Mouse (Mus musculus): ENCODE data around the gene Hist1h2an.
A peak's percentile ranks its signal among the peaks of the same experiment; 100 is the strongest.
"Not testable (repeated sequence)": the region's sequence is repeated elsewhere in the genome, so short reads cannot be mapped to it uniquely, and the experiment has no call there.

Hist1h2an gene

DNA sequence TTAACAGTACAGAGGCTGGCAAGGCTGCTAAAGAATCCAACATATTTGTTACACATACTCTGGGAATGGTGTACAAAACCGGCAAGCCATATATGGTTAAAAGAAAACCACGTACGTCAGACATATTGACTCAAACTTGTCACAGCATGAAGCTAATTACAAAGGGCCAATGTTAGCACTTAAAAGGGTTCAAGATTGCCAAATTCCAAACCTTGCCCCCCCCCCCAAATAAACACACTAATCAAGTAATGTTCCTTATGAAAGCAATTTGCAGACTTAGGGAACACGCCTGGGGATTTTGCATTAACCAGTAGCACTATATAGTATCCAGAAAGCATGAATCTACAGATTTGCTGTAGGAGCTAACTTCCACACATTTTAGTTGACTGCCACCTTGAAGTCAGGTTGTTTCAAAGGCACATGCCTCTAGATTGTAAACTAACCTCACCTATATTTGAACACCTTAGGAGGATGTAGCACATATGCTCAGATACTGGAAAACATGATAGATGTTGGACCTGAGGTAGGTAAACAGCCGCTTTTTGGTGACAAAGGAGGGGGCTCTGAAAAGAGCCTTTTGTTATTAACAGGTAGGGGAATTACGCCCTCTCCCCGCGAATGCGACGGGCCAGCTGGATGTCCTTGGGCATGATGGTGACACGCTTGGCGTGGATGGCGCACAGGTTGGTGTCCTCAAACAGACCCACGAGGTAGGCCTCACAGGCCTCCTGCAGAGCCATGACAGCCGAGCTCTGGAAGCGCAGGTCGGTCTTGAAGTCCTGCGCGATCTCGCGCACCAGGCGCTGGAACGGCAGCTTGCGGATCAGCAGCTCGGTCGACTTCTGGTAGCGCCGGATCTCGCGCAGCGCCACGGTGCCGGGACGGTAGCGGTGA is 4.4 kb downstream of the Hist1h2an start:
- not testable (repeated sequence) for DNase-seq

DNA sequence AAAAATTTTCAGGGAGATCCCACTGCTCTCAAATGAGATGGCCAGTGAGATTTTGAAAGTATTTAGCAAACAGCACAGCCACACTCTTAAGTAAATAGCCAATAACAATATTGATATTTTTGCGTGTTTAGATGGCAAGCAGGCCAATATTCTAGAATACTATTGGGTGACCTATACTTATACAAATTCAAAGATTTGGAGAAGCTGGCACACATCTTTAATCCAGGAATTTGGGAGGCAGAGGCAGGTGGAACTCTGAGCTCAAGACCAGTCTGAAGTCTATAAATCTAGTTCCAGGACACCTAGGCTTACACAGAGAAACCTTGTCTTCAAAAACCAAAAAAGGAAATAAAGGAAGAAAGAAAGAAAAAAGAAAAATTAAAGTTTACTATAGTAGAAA is 5.4 kb downstream of the Hist1h2an start:
- DNase-seq = no peak

DNA sequence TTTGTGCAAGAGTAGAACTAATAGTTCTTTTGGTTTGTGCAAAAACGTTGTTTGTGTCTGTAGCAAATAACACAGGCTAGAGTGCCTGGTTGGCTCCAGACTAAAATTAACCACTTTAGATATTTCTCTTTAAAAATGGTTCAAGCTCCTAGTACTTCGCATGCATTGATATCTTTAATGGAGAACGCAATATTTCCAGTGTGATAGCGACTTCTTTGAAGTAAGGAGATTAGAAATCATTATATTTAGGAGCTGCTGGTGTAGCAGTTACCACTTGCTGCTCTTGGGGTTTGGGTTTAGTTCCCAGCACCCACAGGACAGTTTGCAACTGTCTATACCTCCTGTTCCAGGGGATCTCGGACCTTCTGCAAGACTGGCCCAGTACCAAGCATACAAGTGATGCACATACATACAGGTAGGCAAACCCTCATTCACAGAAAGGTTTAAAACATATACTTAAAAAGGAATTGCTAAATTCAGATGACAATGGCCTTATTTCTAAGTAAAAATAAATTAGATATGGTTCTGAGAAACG is 5.9 kb downstream of the Hist1h2an start:
- DNase-seq = no peak

DNA sequence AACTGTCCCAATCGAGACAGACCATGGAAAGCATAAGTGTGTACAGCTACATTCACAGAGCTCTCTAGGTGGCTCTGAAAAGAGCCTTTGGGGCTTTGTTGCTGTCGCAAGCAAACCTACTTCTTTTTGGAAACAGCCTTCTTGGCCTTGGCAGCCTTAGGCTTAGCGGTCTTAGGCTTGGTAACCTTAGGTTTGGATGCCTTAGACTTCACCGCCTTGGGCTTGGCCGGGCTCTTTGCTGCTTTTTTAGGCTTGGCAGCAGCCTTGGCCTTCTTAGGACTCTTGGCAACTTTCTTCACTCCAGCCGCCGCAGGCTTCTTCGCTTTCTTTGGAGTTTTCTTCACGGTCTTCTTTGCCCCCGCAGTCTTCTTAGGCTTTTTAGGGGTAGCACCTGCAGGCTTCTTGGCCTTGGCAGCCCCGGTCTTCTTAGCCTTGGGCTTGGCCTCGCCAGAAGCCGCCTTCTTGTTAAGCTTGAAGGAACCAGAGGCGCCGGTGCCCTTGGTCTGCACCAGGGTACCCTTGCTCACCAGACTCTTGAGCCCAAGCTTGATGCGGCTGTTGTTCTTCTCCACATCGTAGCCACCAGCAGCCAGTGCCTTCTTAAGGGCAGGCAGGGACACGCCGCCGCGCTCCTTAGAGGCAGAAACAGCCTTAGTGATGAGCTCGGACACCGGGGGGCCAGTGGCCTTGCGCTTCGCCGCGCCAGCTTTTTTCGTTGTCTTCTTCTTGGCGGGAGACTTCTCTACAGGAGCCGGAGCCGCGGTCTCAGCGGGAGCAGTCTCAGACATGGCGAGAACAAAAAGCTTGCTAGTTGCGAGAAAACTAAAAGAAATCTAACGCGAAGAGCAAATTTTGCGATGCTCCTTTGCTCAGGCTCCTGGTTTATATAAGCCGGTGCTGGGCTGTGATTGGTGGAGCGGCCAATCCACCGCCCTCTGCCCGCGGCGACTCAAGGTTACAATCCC is 7.0 kb downstream of the Hist1h2an start, which contains the start of gene Hist1h1b:
Gene Hist1h1b (minus strand): TSS at position 859 of the 965 bp plus-strand sequence.
- DNase-seq = peak; percentile 96

DNA sequence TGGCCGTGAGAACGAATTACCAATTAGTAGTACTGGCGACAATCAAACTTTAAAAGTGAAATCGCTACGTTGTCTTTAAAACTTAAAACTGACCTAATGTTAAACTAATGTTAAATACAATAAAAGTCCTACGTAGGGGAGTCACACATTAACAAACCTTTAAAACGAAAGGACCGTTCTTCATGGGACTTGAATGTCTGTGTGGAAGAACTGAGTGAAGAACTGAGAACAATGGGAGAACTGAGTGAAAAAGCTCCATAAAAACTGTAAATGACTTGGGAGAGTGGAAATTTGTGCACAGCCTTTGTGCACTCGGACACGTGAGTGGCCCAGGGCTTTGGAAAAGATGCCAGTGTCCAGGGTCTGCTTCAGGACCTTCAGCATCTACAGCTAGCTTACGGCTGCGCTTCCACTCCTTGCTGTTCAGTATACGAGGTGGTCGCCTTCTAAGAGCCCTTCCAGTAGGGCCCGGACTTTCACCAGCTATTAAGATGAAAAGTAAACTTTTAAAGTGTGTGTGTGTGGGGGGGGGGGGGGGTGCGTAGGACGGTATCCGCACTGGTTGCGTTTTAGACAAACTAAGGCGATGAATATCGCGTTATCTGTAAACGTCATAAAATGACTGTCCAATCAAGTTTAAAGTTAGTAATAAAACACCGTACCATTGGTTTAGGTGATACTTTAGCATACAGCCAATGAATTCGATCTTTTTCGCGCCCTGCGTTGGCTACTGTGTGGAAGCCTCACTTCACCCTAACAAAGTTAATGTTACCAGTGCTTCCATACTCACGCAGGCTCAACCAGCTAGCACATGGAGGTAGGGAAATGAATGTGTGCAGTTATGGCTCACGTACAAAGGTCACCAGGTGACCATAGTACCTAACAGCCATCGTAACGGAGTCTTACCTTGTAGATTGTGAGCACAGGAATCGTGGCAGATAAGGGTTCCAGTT is 7.9 kb downstream of the Hist1h2an start:
- peak; percentile 98 for DNase-seq

DNA sequence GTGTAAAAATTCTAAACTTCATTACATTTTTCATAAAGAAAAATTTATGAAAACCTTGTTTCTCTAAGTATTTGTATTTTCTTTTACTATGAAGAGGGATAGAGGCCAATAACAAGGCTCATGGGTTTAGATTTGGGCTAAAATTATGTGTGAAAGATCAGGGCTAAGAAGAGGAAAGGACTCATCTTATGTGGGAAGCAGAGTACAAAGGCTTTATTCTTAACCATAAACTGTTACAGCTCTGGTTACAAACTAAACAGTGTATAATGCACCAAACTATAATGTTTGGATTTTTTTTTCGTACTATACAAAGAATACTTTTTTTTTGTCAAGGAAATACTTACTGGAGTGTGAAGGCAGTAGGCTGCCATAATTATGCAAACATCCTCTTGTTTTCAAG is 31.3 kb downstream of the Hist1h2an start:
- no peak for DNase-seq

DNA sequence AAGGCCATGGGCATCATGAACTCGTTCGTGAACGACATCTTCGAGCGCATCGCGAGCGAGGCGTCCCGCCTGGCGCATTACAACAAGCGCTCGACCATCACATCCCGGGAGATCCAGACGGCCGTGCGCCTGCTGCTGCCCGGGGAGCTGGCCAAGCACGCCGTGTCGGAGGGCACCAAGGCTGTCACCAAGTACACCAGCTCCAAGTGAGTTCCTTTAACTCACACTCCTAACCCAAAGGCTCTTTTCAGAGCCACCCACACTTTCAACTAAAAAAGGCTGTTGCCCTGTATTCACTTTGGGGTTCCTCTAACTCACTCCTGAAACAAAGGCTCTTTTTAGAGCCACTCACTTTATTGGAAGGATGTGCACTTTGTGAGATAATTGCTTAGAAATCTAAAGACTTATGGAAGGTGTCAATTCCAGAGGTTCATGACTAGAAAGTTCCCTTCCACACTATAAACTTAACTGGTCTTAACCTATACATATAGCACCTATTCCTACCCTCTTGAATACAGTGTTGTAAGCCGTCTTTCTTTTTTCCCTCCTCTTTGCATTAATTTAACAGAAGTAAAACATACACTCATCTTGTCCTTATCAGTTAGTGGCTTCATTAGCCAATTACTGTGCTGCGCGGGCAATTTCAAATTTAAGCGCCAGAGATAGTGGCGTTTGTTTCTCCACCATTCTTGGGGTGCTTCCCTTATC is 32.6 kb downstream of the Hist1h2an start:
- not testable (repeated sequence) for DNase-seq

DNA sequence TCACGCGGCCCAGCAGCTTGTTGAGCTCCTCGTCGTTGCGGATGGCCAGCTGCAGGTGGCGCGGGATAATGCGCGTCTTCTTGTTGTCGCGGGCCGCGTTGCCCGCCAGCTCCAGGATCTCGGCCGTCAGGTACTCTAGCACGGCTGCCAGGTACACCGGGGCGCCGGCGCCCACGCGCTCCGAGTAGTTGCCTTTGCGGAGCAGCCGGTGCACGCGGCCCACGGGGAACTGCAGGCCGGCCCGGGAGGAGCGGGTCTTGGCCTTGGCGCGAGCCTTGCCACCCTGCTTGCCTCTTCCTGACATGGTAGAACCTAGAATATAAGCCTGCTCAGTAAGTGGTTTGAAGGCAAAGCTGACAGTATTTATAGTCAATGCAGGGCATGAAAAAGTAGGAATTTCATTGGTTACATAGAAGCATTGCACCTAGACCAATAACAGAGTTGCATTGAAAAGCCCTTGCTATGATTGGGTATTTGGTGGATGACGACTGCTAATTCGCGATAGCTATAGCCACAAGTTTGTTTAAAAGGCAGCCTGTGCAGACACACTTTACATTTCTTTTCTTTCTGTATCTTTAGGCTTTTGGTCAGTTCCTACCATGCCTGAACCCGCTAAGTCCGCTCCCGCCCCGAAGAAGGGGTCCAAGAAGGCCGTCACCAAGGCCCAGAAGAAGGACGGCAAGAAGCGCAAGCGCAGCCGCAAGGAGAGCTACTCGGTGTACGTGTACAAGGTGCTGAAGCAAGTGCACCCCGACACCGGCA is 33.3 kb downstream of the Hist1h2an start, which contains the start of the genes Hist1h2ak and Hist1h2bn:
Gene Hist1h2ak (minus strand): TSS at position 304 of the 762 bp plus-strand sequence.
Gene Hist1h2bn (plus strand): TSS at position 600 of the 762 bp plus-strand sequence.
- peak; percentile 98 for DNase-seq

DNA sequence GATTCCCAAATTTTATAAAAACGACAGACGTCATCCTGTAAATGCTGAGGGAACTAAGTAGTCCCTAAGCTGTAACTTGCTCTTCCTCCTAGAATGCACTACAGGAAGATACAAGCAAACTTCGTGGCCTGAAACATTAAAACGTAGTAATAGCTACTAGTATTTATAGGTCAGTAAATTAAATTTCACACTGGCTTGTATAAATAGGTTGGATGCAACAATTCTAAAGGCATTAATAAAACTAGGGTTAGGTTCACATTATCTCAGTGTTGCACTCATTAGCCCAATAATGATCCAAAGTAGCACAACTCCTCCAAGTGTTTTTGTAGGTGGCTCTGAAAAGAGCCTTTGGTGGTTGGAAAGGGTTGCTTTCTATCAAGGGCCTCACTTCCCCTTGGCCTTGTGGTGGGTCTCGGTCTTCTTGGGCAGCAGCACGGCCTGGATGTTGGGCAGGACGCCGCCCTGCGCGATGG is 33.9 kb downstream of the Hist1h2an start:
- no peak for DNase-seq

DNA sequence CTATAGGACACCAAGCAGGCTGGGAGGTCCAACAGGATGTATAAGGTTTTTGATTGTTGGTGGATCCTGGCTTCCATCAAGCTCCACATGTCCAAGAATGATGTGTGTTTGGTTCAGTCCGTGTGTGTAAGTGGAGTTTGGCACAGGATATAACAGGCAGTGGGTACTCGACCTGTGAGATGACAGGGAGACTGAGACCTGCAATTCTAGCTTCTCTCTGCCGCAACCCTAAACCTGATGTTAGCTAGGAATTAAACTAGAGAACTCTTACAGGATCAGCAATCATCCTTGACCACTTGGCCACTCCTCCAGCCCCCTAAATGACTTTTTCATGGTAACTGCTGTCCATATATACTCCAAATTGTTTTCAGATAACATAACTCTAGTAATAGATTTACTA is 34.7 kb downstream of the Hist1h2an start:
- peak; percentile 22 for DNase-seq

DNA sequence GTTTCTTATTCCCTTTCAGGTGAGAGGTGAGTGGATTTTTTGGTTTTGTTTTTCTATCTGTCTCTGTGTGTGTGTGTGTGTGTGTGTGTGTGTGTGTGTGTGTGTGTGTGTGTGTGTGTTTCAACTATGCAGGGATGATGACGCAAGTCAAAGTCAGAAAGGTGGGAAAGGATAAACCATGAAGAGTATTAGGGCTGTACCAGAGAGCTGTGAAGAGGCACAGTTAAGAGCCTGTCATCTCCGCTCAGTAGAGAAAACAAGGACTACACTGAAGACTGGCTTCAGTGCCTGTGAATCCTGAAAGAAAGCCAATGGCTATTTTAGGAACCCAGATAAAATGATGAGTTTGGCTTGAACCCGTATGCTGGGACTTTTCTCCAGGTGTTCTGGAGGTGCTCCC is 35.2 kb downstream of the Hist1h2an start:
- peak; percentile 23 for DNase-seq

DNA sequence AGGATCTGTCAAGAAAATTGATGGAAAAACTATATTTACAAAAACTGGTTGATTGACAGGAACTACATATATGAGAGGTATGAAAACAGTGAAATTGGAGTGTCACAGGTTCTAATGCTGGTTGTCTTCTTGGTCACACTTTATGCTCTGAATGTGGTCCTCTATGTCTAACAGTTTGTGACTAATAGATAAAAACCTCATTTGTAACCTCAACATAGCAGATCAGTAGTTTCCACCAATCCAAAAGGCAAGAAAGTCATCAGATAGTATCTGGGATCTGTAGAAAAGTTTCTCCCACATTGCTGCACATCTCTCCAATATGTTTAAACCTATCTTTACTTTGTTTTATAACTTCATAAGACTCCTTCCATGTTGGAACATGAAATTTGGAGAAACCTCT is 35.6 kb downstream of the Hist1h2an start:
- no peak for DNase-seq

DNA sequence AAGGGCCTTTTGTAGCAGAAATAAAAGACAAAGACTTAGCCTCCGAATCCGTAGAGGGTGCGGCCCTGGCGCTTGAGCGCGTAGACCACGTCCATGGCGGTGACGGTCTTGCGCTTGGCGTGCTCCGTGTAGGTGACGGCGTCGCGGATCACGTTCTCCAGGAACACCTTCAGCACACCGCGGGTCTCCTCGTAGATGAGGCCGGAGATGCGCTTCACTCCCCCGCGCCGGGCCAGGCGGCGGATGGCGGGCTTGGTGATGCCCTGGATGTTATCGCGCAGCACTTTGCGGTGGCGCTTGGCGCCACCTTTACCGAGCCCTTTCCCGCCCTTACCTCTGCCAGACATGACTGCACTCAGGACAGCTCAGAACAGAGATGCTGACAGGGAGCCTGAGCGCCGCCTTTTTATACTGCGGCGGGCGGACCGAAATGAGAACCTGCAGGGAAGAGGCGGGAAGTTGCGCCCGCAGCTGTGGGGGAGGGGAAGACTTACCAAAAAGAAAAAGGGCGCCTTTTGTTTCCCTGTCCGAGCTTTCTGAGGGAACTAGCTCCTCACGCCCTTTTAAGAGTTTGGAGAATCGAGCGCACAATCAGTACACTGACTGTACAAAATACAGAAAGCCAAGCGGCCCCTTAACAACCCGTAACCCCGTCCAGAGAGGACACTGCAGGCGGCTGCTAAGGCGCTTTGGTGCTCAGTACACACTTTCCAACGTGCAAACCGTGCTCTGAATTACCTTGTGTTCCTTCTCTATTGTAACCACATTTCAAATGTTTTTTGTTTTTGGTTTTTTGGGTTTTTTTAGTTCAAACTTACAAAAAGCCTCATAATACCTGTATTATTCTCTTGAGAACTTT is 36.6 kb downstream of the Hist1h2an start, which contains the start of gene Hist1h4k:
Gene Hist1h4k (minus strand): TSS at position 347 of the 859 bp plus-strand sequence.
- peak; percentile 99 for DNase-seq

DNA sequence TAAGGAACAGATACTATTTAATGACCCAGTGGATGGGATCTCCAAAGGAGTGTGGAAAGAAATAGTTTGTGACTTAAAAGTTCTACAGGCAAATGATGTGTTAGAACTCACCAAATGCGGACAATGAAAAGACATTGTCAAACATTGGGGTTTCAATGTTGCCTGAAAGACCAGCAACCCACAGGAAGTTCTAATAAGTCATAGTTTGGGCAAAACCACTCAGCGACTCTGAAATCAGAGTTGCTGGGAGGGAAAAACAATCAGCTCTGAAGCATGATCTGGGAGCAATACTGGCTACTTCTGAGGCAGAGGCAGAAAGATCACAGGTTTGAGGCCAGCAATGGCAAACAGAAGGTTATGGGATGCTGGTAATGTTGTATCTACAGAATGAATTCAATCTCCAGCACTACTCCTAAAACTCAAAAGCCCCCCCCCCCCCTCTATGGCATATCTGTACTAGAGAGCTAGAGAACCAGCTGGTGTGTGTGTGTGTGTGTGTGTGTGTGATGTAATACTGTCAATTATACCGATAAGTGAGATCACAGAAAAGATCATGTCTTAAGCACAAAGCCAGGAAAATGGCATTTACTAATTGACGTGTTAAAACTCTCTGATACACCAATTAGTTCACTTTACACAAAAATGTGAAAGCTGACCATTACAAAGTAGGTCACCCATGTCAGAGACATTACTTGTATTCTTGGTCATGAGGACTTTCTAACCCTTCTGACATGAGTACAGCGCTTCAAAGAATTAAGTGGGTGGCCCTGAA is 37.4 kb downstream of the Hist1h2an start:
- DNase-seq = peak; percentile 67

DNA sequence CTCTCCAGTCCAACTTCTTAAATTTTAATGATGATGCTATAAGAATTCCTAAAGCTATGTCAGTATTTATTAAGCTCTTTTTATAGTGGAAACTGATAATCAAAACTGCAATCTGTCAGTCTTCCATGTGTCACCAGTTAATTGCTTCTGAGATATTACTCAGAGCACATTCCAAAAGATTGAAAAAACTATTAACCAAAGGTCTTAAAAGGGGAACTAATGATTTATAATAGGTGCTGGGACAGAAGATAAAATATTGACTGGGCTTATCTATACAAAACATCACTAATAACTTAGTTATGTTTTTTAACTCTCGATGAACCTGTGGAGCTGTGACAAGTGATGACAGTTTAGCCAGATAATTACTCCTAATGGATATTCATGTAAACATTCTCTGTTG is 42.0 kb downstream of the Hist1h2an start:
- no peak for DNase-seq

All from heart, adult 11 months (tissue).